Mouse (Mus musculus) granulocyte monocyte progenitor cell, adult 5-6 weeks (primary cell): ENCODE data around the gene Ddias. TPM values are rescaled to one million over a fixed set of nuclear protein-coding genes. Genes with fewer than 3 reads are reported as not detected.

Experiments used
- total RNA-seq, 2 experiments: library from RNA; stranded (forward) in 1 of 2; stranded (reverse) in 1 of 2; fragments of 200-712, 200-1000 nt in 1 of 2; fragments of >200 nt in 1 of 2; fragmentation: Nextera tagmentation in 1 of 2; gene quantifications; 2 replicates each; pipeline ENCODE4 v1.2.3; 2014 to 2017

Ddias gene
- total RNA-seq, 2 experiments from 2014 or later, result 10.9 to 19.5 TPM

Other genes with a start within 250 kb of the Ddias start
- gene Ankrd42, start 237.1 kb downstream of the Ddias start, total RNA-seq (2014; fragmentation: Nextera tagmentation), result not detected in 2 replicates
- 0.65 TPM in 1 of 2 replicates, not detected in the other for gene Ankrd42, start 237.1 kb downstream of the Ddias start, total RNA-seq (2017)
- 36.0 and 69.1 TPM in 2 replicates for gene Pcf11, start 204.3 kb downstream of the Ddias start, total RNA-seq (2014; fragmentation: Nextera tagmentation)
- gene Pcf11, start 204.3 kb downstream of the Ddias start, total RNA-seq (2017), result 63.5 and 68.6 TPM in 2 replicates
- not detected in 2 replicates for gene Rab30, start 132.6 kb downstream of the Ddias start, total RNA-seq (2014; fragmentation: Nextera tagmentation)
- gene Rab30, start 132.6 kb downstream of the Ddias start, total RNA-seq (2017), result 0.13 TPM in 1 of 2 replicates, not detected in the other
- gene Prcp, start 223 bp upstream of the Ddias start, total RNA-seq (2014; fragmentation: Nextera tagmentation), result 62.9 and 70.4 TPM in 2 replicates
- gene Prcp, start 223 bp upstream of the Ddias start, total RNA-seq (2017), result 40.3 and 46.4 TPM in 2 replicates
- gene Fam181b, start 205.6 kb upstream of the Ddias start, total RNA-seq (2014; fragmentation: Nextera tagmentation), result not detected in 2 replicates
- not detected in 2 replicates for gene Fam181b, start 205.6 kb upstream of the Ddias start, total RNA-seq (2017)